Mouse (Mus musculus): ENCODE results near the gene Tsacc.
"Not testable (repeated sequence)": the region's sequence is repeated elsewhere in the genome, so short reads cannot be mapped to it uniquely, and the experiment has no call there.

Tsacc gene

DNA sequence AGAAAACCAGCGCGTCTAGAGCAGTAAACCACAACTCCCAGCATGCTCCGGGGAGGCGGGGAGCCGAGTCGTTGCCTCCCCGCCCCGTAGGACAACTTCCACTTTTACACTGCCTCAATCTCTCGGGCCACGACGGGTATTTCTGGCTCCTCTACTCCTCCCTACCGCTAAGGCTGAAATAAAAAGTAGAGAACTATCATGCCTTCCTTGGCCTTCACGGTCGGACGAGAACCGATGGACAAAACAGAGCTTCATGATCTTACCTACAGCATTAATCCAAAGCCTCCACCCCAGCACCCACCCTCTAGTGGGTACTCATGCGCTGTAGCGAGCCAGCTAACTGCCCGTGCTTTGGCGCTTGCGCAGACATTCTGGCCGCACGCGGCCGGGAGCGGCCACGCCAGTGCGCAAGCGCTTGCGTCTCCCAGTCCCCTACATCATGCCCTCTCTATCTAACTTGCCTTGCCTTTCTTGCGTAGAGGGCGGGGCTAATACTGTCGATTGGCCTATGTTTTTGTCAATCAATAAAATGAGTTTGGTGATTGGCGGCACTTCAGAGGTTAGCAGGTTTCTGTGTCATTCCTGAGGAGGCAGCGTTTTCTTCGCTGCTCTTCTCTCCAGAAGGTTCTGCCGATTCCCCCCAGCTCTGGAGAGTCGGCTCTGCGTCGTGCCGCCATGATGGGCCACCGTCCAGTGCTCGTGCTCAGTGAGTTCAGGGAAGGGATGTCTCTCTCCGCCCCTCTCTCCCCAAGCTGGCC lies at the start of gene Tsacc, which contains the start of gene Cct3:
TSS of gene Tsacc (minus strand) at position 439 of the 758 bp plus-strand sequence.
TSS of gene Cct3 (plus strand) at position 556 of the 758 bp plus-strand sequence.
- peak; percentile 95 to 97 for DNase-seq

DNA sequence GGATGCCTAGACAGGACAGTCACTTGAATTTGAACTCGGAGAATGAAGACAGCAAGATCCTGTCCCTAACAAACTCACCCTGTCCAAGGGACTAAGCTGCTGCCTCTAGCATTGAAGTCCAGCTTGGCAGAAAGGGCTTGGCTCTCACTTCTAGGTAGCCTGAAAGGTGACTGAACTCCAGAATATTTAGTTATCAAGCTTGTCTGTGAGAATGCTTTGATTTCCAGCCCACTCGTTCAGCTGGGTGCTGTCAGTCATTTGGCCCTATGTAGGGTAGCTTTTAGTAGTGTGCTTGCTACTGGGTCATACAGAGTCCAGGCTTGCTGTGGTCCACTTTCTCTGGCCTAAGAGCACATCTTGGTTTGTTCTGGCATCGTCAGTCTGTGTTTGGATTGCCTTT lies 42.2 kb upstream of the Tsacc start:
- DNase-seq = no peak

DNA sequence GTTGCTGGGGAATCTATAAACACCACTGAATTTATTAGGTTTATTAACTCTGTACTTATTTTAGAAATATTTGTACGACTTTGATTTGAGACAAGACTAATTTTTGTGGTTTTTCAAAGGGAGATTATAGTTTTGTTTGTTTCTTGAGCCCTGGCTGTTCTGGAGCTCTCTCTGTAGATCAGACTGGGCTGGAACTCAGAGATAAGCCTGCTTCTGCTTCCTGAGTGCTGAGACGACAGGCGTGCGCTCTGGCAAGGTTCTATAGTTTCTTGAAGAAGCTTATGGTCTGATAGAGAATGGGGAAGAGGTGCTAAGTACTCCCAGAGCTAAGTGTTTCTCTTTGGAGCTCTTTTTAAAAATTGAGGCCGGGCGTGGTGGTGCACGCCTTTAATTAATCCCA lies 41.5 kb upstream of the Tsacc start:
- DNase-seq = no peak

DNA sequence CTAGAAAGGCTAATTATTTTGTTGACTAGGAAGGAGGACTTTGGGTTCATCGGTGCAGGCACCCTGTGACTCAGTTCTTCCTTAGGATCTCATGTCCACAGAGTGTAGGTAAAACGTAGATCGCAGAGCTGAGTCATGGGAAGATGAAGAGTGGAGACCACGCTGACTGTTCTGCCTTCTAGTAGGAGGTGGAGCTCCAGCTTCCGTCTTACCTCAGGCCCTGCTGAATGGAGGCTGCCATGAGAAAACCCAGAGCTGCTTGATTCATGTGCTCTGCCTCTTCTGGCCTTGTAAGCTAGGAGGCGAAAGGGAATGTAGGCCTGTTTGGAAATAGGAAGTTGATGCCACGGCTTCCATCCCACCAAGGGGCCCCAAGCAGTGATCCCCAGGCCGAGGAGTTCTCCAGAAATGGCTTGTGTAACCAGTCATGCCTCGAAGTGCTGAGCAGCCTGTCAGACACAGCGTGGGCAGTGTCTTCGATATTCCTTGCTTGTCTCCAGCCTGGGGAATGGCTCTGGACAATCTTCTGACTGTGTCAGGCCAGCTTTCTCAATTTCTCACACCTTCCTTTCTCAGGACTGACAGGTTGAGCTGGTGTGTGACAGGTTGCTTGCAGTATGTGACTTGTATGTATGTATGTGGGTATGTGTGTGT lies 40.7 kb upstream of the Tsacc start:
- DNase-seq = no peak

DNA sequence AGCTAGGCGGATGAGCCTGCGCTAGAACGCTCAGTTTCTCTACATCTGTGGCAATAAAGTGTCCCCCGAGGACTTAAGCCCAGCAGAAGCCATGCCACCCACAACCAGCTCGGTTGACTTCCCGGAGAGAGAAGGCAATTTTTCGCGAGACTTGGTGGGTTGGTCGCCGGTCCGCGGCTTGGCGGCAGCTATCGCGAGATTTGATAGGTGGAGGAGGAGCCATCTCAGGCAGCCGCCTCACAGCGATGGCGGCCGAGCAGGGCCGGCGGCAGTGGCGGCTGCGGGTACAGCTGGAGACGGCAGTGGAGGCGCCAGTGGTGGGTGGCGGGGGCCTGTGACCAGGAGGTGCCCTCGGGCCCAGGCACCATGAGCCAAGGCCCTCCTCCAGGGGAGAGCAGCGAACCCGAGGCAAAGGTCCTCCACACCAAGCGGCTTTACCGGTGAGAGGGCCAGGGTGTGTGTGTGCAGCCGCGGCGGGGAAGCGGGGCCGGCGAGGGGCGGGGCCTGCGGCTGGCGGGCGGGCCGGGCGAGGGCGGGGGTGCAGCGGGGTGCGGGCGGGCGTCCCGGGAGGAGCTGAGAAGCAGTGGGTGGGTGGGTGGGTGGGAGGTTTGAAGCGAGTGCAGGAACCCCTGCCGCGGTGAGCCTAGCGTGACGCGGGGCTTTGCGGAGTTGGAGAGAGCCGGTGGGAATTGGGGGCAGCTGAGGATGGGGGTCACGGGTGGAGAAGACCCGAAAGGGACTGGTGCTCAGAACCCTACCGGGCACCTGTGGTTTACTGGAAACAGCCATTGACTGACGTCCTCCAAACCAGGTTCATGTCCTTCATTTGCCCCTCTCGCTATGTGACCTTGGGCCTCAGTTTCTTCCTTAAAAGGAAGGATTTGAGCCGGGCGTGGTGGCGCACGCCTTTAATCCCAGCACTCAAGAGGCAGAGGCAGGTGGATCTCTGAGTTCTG lies 39.5 kb upstream of the Tsacc start, which contains the start of the genes Tmem79 and Smg5:
TSS of gene Tmem79 (minus strand) at position 91 of the 956 bp plus-strand sequence.
TSS of gene Smg5 (plus strand) at position 203 of the 956 bp plus-strand sequence.
- peak; percentile 96 to 98 for DNase-seq

DNA sequence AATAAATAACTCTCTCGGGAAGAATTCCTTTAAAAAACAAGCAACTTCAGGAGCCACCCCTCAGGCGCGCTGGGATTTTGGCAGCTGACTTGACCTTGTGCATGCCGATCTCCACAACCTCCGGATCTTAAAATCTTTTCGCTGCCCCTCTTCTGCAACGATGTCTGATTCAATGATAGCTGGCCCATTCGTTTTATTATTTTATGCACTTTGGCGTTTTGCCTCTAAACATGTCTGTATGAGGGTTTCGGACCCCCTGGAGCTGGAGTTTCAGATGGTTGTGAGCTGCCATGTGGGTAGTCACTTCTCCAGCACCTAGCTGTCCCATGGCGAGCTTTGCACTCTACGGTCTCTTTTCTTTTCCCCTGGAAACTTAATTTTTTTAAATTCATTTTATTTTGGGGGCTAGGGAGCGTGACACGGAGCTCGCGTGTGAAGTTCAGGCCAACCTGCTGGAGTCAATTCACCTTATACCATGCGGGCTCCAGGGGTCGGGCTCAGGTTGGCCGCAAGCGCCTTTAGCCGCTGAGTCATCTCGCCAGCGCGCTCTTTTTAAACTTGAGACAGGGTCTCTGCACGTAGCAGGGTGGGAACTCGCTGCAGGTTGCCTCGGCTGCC lies 38.7 kb upstream of the Tsacc start:
- peak; percentile 30 to 55 for DNase-seq

DNA sequence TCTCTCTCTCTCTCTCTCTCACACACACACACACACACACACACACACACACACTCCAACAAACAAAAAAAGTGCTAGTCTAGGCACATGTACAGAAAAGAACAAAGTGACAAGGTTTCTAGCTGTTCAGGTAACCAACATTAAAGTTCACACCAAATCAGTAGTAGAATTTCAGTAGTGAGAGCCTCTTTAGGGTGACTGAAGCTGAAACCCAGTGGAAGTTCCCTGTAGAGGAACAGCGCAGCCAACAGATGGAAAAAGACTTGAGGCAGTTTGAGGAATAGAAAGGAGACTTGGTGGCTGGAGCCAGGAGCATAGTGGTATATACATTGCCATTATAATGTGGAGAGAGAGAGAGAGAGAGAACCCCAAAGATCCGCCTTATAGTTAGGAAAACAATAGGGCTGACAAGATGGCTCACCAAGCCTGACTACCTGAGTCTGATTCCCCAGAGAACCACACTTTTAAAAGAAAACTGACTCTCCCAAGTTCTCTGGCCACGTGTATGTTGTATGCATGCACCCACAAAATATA lies 38.2 kb upstream of the Tsacc start:
- no peak for DNase-seq

DNA sequence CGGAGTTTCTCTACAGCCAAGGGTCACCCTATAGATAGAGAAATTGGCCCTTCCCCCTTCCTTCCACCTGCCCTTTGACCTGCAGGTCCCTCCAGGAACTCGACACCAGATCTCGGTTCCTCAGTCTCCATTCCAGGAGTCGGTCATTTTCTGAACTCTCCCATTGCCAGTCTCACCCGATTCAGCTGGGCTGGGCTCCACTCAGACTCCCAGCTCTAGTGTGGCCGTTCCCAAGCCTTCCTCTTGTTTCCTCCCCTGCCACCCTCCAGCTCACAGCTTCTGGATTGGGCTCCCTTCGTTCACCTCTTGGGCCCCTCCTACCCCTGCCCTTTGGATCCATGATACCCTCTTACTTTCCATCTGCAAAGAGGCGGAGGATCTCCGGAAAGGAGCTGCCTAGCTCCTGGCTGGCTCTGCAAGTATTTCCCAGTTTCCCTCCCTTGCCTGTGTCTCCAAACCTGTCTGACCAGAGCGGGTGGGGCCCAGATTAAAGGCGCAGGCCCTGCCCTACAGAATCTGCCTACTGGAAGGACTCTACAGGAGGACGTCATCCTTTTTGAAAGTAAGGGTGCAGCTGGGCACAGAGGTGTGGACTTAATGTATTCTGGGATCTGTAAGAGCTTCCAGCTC lies 37.3 kb upstream of the Tsacc start:
- peak; percentile 17 to 43 for DNase-seq

DNA sequence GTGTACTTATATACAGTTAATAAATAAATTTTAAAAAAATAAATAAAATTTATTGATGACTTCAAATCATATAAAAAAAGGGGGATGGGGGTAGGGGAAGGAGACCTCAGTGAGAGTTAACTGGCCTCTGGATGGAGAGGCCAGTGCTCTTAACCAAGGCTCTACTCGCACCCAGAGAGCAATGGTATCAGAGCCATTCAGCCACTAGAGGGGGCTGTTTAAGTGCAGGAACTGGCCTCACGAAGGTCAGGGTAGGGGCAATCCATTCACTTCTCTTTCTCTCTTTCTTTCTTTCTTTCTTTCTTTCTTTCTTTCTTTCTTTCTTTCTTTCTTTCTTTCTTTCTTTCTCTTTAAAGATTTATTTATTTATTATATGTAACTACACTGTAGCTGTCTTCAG lies 34.5 kb upstream of the Tsacc start:
- peak; percentile 33 to 55 for DNase-seq

DNA sequence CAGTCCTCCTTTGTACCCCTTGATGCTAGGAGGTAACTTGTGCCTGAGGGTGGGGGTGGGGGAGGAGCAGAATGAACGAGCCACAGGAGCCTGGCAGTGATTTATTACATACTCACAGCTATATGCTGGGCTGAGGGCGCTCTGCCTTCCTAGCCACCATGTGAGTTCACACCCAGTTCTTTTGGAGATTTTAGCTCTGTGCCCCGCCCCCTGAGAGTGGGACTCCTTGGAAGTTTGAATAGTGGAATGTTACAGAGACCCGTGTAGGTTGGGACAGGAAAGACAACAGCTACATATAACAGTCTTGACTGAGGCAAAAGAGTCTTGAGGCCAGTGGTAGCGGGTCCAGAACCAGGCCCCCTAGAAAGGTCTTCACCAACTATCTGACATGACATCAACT lies 32.2 kb upstream of the Tsacc start:
- DNase-seq = no peak

DNA sequence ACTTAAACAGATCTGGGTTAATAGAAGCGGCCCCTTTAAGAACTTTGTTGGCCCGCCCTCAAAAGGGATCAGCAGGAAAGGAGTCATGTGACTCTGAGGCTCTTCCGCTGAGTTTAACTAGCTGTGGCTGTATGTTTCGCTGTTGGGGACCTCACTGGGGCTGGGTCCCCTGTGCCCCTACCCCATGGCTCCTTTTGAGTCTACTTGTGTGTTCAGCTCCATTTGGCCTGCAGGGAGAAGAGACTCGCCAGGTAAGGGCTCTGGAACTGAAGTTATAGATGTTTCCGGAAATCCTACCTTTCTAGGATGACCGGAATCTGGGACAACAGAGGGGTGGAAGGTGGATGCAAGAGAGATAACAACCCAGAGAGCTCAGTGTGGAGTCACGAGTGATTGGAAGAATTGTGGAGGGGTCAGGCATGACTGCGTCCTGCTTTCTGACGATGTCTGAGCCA lies 28.2 kb upstream of the Tsacc start, which contains the start of gene Glmp:
TSS of gene Glmp (plus strand) at position 73 of the 455 bp plus-strand sequence.
- DNase-seq = peak; percentile 68 to 78

DNA sequence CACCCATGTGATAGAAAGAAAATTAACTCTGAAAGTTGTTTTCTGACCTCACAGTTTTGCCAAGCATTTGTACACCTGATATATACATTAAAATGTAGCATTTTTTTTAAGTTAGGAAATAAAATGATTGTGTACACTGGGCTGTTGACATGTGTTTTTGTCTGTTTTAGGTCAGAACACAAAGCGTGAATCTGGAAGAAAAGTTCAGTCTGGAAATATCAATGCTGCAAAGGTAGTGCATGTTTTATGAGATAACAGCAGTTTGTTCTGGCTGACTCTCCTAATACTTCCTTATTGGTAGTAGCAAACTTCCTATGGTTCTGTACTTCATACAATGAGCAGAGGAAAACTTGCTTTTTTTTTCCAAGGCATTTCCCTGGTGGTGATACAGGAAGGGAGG lies 2.4 kb upstream of the Tsacc start:
- no peak for DNase-seq

DNA sequence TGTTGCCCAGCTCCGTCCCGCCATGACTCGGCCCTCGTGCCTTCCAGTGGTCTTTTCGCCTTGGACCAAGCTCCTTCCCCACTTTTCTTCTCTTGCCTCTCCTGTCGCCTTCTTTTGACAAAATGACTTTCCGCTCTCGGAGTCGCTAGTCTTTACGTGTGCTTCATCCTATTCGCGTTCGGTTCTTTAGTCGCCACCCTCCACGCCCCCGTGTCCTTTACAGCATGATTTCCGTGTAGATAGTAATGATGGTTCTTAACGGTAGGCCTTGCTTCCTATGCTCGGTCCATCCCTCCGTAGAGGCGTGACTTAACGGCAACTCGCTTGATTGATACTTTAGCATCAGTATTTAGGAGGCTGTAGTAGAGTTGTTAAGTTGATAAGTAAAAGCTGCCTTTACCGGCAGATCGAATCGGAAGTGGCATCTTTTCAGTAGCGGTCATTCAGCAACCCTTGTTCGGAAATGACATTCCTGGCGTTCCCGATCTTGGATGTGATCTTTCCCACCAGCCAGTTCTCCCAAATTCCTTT lies 587 bp upstream of the Tsacc start:
- DNase-seq = no peak

DNA sequence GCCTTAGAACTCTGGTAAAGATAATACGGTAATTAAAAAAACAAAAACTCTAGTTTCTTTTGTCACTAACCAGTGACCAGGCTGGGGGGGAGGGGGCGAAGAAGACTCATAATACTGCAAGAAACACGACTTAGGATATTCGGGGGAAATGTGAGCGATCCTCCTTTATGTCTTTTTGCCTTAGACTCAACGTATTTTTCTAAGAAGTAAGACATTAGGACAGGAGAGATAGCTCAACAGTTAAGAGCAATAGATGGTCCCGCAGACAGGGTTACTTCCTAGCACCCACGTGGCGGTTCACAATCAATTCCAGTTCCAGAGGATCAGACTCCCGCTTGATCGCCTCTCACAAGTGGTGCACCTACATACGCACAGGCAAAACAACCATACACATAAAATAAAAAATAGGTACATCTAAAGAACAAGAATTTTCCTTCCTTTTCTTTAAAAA lies 664 bp downstream of the Tsacc start:
- peak in 1 of 2 experiments; percentile 23 for DNase-seq

DNA sequence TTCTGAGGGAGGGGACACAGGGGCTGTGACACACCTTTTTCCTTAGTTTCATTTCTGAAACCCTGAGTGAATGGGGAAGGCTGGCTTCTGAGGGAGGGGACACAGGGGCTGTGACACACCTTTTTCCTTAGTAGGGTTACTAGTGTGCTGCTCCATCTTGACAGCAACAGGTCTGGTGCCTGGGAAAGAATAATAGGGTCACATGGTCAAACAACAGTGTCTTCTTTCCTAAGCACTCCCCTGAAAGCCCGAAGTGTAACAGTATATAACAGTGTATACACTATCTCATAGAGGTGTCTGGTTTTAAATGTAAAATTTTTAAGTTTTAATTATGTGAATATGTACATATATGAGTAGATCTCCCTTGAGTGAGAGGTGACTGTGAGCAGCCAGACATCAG lies 1.5 kb downstream of the Tsacc start:
- not testable (repeated sequence) for DNase-seq

DNA sequence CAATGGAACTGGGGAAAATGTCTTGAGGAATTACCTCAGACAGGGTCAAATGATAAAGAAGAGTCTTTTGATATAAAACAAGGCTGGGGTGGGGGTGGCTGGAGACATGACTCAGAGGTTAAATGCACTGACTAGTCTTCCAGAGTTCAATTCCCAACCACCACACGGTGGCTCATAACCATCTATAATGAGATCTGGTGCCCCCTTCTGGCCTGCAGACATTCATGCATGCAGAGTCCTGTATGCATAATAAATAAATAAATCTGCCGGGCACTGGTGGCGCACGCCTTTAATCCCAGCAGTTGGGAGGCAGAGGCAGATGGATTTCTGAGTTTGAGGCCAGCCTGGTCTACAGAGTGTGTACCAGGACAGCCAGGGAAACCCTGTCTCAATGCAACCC lies 4.8 kb downstream of the Tsacc start:
- peak; percentile 37 to 49 for DNase-seq

DNA sequence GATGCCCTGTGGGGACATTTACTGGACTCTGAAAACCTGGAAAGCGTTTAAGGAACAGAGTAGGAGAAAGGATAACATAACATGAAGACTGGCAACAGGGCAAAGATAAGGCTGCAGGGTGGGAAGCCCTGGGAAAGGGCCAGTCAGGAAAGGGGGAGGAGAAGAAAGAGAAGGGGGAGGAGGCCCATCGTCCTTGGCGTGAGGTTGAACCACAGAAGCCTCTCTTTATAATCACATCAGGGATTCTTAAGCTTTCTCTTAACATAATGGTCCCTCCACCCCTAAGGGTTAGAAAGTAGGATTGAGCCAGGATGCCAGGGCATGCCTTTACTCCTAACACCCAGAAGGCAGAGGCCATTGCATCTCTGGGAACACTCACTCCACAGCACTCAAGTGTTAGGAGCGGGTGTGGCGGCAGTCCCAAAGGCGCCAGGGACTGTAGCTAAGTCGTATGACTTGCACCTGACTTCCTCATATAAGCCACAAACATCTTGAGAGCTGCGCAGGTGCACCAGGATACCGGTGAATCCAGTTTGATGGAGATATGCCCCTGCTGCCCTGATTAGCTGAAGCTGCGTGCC lies 8.6 kb downstream of the Tsacc start:
- not testable (repeated sequence) for DNase-seq

DNA sequence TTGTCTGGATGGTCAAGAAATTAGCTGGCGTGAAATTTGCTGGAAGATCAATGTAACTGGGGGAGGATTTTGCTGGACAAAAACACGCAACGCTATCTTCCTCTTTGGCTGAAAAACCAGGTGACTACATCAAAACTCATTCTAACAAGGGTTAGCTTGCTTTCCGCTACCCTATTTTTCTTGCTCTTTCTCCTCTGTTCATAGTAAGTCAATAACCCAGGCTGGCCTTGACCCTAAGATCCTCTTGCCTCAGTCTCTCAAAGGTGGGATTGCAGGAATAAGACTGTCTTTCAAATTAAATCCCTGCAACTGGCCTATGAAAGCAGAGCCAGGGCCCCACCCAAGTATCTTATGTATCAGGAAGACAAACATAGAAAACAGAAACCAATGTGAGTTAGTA lies 9.7 kb downstream of the Tsacc start, which contains the start of gene Gm38392:
TSS of gene Gm38392 (minus strand) at position 101 of the 400 bp plus-strand sequence.
- DNase-seq = no peak

DNA sequence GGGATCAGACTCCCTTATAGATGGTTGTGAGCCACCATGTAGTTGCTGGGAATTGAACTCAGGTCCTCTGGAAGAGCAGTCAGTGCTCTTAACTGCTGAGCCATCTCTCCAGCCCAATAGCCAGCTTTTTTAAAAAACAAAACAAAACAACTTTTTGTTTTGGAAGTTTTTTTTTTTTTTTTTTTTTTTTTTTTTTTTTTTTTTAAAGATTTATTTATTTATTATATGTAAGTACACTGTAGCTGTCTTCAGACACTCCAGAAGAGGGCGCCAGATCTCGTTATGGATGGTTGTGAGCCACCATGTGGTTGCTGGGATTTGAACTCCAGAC lies 11.3 kb downstream of the Tsacc start:
- not testable (repeated sequence) for DNase-seq

DNA sequence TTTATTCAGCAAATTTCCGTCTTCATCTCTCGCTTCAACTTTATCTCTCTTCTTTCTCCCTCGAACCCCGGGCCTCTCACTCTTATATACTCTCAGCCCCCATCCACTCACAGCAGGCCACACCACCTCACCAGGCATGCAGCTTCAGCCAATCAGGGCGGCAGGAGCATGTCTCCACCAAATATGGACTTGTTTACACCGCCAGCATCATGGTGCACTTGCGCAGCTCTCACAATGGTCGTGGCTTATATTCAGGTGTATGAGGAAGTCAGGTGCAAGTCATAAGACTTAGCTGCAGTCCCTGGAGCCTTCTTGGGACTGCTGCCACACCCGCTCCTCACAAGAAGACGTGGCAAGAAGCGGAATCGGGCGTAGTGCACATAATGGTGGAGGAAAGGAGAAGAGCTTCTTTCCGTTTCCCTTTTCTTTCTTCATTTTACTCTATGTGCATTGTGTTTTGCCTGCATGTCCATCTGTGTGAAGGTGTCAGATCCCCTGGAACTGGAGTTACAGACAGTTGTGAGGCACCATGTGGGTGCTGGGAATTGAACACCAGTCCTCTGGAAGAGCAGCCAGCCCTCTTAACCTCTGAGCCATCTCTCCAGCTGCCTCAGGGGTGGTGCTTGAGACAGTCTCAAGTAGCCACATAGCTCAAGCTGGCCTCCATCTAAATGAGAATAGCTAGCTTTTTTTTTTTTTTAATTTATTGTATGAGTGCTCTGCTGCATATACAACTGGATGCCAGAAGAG lies 11.8 kb downstream of the Tsacc start:
- not testable (repeated sequence) for DNase-seq
